Mouse (Mus musculus) forebrain, embryonic 16.5 days (tissue): ENCODE results near the gene Thap4. TPM values are rescaled to one million over a fixed set of nuclear protein-coding genes. Genes with fewer than 3 reads are reported as not detected.

ENCODE experiments used
- ATAC-seq: fragments of 200-750 bp; cut with Nextera tagmentation; 2 replicates; pipeline ENCODE4 v1.8.0; 2017; ENCODE audit warnings: mild to moderate bottlenecking, moderate library complexity
- H3K27ac ChIP-seq: fragments of 300-500 bp; sonication (generic); 2 replicates; pipeline ENCODE4 v1.5.1; 2014; ENCODE audit warnings: low read length, control low read depth
- H3K27me3 ChIP-seq: fragments of 300-500 bp; sonication (generic); replicated peaks from 2 replicates; pipeline ENCODE4 v1.6.1; 2014; ENCODE audit warnings: low read length; ENCODE audit not compliant: control insufficient read depth, insufficient read depth
- H3K36me3 ChIP-seq: fragments of 300-500 bp; sonication (generic); 2 replicates; pipeline ENCODE4 v1.6.1; 2014; ENCODE audit not compliant: control insufficient read depth, insufficient read depth
- H3K4me1 ChIP-seq: fragments of 300-500 bp; sonication (generic); replicated peaks from 2 replicates; pipeline ENCODE4 v1.6.1; 2014; ENCODE audit warnings: low read length; ENCODE audit not compliant: control insufficient read depth, insufficient read depth
- H3K4me2 ChIP-seq: fragments of 300-500 bp; sonication (generic); 2 replicates; pipeline ENCODE4 v1.6.1; 2014; ENCODE audit warnings: mild to moderate bottlenecking, low read length, control low read depth
- H3K4me3 ChIP-seq: fragments of 300-500 bp; sonication (generic); replicated peaks from 2 replicates; pipeline ENCODE4 v1.5.1; 2014; ENCODE audit warnings: mild to moderate bottlenecking, low read length, control low read depth
- H3K9ac ChIP-seq: fragments of 300-500 bp; sonication (generic); replicated peaks from 2 replicates; pipeline ENCODE4 v1.6.1; 2014; ENCODE audit warnings: low read depth, low read length, control low read depth
- H3K9me3 ChIP-seq: fragments of 300-500 bp; sonication (generic); 2 replicates; pipeline ENCODE4 v1.6.1; 2016; ENCODE audit warnings: low read length; ENCODE audit not compliant: control insufficient read depth
- WGBS: fragments of 180-500 bp; shearing (Covaris S2); extraction: QIAGEN DNeasy Blood & Tissue Kit; methylation state at CpG from one replicate; pipeline ENCODE4 v1.1.7; 2014; 5-methylcytosine and 5-hydroxymethylcytosine counted together
- polyA plus RNA-seq: library from polyadenylated mRNA; unstranded; fragments of >200 nt; fragmentation: Nextera tagmentation; extraction: Ambion mirVana; gene quantifications from 2 replicates; pipeline ENCODE4 v1.2.1, GENCODE M21; 2015

Thap4 gene
- polyA plus RNA-seq, 1 experiment from 2014 or later, result 47.5 TPM

DNA sequence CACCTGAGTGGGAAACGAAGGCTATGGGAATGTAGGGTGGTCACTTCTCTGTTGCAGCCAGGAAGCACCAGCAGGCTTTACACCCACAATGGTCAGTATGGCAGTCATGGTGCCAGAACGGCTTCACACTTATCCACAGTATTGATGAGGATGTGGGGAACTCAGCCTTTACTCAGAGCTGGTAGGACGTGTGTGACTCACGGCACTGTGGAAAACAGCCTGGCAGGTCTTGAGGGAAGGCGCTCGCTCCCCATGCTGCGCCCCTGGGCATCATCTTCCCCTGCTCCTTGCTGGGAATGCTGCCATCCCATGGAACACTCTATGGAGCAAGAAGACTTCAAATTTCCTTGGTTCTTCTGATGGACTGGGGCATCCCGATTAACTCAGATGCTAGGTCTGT is 63.6 kb downstream of the Thap4 start:
- 86% methylated on average over 8 of the region's 8 CpGs for WGBS
- no peak overlapping the region for H3K27ac ChIP-seq
- H3K27me3 ChIP-seq, result no peaks in the 10 kb centered on the region
- no peak overlapping the region for H3K9ac ChIP-seq
- no peak overlapping the region for H3K4me3 ChIP-seq
- H3K36me3 ChIP-seq, result peaks cover 5% of the 10 kb centered on the region
- ATAC-seq, result no peak
- H3K9me3 ChIP-seq, result no peaks in the 10 kb centered on the region
- no peak overlapping the region for H3K4me2 ChIP-seq
- H3K4me1 ChIP-seq, result peaks cover 19% of the 10 kb centered on the region

DNA sequence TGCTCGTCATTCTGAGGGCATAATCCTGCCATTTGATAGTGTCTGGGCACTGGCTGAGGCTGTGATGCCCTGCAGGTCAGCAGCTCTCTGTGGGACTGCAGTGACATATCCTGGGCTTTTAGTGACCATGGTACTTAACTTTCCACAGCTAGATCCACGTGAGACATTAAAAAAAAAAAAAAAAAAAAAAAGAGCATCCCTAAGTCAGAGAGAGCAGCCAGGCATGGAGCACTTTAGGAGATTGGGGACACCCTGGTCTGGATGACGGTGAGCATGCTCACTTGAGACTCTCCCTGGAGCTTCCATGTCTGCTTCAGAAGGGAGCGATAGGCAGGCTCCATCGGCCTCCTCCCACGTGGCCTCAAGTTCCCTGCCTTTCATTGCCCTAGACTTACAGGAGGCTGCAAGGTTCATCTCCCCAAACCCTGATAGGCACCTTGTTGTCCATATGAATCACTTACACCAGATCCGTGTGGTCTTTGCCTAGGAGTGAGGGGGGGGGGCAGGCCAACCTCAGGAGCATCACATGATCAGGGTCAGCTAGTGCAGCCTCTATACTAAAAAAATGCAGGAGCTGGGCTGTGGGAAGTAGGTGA is 64.7 kb downstream of the Thap4 start:
- peaks cover 4% of the 10 kb centered on the region for H3K36me3 ChIP-seq
- H3K9ac ChIP-seq, result no peak overlapping the region
- no peaks in the 10 kb centered on the region for H3K9me3 ChIP-seq
- H3K4me3 ChIP-seq, result no peak overlapping the region
- H3K27me3 ChIP-seq, result no peaks in the 10 kb centered on the region
- H3K4me2 ChIP-seq, result no peak overlapping the region
- peaks cover 21% of the 10 kb centered on the region for H3K4me1 ChIP-seq
- no peak overlapping the region for H3K27ac ChIP-seq
- ATAC-seq, result no peak
- WGBS, result 79% methylated on average over 7 of the region's 7 CpGs

DNA sequence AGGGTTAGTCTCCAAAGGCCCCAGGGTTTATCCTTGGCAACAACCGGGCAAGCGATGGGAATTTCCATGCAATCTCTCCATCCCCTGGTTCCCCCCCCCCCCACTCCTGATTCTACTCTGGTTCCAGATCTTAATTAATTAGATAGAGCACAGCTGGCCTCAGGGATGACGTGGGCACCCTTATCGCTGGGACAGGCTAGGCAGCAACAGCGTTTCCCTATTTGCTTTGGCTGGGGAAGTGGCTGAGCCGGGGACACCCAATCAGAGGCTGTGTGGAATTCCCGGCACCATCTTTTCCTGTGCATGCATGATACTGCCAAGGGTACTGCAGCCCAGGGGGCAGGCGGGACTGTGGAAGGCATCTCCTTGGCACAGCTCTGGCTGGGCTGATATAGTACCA is 66.5 kb downstream of the Thap4 start:
- Histone ChIP-seq H3K9ac (no peak overlapping the region), H3K4me1 (peaks cover 21% of the 10 kb centered on the region), H3K4me3 (no peak overlapping the region), H3K9me3 (no peaks in the 10 kb centered on the region), H3K36me3 (peaks cover 3% of the 10 kb centered on the region), H3K4me2 (peak overlapping the region; percentile 4; the same call in 1 of the 2 replicates), H3K27ac (no peak overlapping the region), H3K27me3 (no peaks in the 10 kb centered on the region)
- 75% methylated on average over 8 of the region's 8 CpGs for WGBS
- ATAC-seq, result no peak

DNA sequence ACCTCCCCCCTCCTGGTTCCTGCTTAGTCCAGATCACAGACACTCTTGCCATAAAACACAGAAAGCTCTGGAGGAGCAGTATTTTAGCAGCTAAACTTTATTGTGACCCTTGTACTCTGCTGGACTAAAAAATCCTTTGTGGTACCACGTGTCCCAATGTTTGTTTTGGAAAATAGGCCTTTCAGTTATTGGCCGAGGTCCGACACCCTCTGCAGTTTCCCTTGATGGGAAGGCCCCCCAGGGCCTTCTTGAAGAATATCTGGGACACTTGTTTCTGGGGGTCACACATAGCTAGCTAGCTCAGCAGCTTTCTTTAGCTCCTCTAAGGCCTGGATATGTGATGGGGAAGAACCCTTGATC is 67.7 kb downstream of the Thap4 start:
- no peaks in the 10 kb centered on the region for H3K27me3 ChIP-seq
- no peaks in the 10 kb centered on the region for H3K9me3 ChIP-seq
- H3K36me3 ChIP-seq, result peaks cover 3% of the 10 kb centered on the region
- peaks cover 21% of the 10 kb centered on the region for H3K4me1 ChIP-seq
- peak overlapping the region; percentile 92 for H3K9ac ChIP-seq
- WGBS, result 38% methylated on average over 3 of the region's 3 CpGs
- H3K4me3 ChIP-seq, result peak overlapping the region; percentile 76
- ATAC-seq, result no peak
- H3K4me2 ChIP-seq, result peak overlapping the region; percentile 80
- peak overlapping the region; percentile 78; the same call in 1 of the 2 replicates for H3K27ac ChIP-seq

DNA sequence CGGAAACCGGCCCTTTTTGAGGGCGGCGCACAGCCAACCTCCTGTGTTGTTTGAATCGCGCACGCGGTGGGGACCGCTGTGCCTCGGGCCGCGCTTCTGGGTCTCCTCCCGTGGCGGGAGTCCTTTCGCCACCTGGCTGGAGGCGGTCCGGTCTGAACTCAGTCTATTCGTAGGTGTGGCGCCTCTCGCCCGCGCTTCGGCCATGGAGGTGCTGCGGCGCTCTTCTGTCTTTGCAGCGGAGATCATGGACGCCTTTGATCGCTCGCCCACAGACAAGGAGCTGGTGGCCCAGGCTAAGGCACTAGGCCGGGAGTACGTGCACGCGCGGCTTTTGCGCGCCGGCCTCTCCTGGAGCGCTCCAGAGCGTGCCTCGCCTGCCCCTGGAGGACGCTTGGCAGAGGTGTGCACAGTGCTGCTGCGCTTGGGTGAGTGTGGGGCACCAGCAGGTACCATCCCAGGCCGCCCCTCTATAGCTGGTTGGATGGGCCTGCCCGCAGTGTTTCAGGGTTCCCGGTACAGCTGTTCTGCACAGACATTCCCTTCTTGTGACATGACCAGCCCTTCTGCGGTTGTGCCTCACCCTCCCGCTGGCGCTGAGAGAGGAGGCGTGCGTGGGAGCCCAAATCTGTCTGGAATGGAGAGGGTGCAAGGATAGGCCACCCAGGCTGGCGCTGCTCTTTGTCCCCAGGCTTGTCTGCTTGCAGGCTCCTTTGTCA is 68.3 kb downstream of the Thap4 start:
- H3K4me1 ChIP-seq, result peaks cover 21% of the 10 kb centered on the region
- H3K4me3 ChIP-seq, result peak overlapping the region; percentile 76
- H3K27me3 ChIP-seq, result no peaks in the 10 kb centered on the region
- peak; percentile 91 for ATAC-seq
- H3K9me3 ChIP-seq, result no peaks in the 10 kb centered on the region
- peak overlapping the region; percentile 80 for H3K4me2 ChIP-seq
- peaks cover 3% of the 10 kb centered on the region for H3K36me3 ChIP-seq
- WGBS, result under 1% methylated on average over 51 of the region's 51 CpGs
- peak overlapping the region; percentile 78 for H3K27ac ChIP-seq
- H3K9ac ChIP-seq, result peak overlapping the region; percentile 92

DNA sequence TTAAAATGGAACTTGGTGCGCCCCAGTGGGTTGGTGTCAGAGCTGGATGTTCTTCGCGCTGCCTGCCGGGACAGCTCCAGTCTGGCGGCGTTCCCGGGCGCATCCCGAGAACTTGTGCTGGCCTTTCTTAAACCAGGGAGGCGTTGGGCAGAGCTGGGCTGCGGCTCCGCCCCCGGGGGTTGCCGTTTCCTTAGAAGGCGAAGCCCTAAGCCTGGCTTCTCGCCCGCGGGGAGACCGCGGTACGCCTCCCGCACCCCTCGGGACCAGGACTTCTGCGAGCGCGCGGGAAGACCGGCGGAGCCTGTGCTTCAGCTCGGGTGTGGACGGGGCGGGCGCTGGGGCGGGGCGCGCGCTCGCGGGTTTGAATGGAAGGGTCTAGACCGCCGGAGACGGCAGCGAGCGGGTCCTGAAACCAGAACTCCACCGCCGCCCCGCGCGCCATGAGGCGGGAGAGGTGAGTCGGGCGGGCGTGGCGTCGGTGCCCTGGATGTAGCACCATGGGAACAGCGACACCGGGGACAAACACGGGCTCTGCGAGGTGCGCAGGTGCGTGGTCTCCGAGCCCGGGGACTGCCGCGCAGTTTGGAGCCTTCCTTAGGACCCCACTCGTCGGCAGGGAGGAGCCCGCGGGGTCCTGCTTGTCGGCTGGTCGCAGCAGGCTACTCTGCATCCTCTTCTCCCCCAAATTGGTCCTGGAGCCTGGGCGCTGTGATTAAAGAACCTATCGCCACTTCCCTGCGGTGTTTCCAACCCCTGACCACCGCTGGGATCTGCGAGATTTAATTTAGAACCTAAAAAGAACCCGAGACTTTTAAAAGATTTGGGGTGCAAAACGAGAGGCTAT is 69.0 kb downstream of the Thap4 start, which contains the start of gene Bok:
Gene Bok (plus strand): TSS at position 260 of the 844 bp plus-strand sequence.
- Histone ChIP-seq H3K9me3 (no peaks in the 10 kb centered on the region), H3K4me3 (peak within 1 kb of the TSS; percentile 76), H3K27ac (peak within 1 kb of the TSS; percentile 78), H3K4me1 (peaks cover 21% of the 10 kb centered on the region), H3K4me2 (peak within 1 kb of the TSS; percentile 80), H3K36me3 (no peaks in the 10 kb centered on the region; the same call in 1 of the 2 replicates), H3K27me3 (no peaks in the 10 kb centered on the region), H3K9ac (peak within 1 kb of the TSS; percentile 92)
- peak; percentile 73 for ATAC-seq
- WGBS, result under 1% methylated on average over 78 of the region's 78 CpGs

DNA sequence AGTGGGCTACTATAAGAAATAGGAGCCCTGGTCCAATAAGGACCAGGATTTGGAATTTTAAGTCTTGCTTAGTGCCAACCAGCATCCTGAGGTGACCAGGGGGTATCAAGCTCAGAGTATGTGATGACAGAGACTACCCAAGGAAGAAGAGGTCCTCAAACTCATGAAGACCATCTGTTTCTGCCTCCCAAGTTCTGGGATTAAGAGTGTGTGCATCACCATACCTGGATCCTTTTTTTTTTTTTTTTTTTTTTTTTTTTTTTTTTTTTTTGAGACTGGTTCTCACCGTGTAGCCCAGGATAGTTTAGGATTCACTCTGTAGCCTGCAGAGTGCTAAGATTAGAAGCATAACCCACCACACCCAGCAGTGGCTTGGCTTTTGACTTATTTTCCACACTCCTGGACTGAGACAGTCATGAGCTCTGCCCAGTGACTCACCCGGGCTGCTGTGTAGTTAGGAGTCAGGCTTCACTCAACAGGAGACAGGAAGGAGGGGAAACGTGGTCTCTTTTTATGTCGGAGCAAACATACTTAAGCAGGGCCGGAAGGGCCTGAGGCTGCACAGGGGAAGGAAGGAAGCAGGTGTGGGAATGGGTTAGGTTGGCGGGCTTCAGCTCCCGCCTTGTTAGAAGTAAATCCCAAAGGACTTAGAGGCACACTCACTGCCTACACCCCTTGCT is 74.6 kb downstream of the Thap4 start:
- Histone ChIP-seq H3K4me2 (no peak overlapping the region), H3K4me1 (peaks cover under 1% of the 10 kb centered on the region; the same call in 1 of the 2 replicates), H3K9ac (no peak overlapping the region), H3K36me3 (no peaks in the 10 kb centered on the region), H3K27ac (no peak overlapping the region), H3K27me3 (no peaks in the 10 kb centered on the region), H3K9me3 (no peaks in the 10 kb centered on the region), H3K4me3 (no peak overlapping the region)
- 79% methylated on average over 7 of the region's 7 CpGs for WGBS
- no peak for ATAC-seq

DNA sequence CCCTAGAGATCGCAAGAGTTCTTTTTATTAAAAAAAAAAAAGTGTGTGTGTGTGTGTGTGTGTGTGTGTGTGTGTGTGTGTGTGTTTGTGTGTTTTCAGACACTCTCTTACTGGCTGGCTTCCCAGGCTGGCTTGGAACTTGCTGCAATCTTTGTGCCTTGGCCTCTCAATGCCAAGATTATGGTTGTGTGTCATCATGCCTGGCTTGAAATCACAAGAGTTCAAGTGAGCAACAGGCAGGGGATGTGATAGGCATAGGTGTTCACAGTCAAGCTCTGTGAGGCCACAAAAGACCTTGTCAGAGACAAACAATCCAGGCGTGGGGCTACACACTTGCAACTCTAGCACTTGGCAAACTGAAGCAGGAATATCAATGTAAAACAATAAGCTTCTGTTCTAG is 76.3 kb downstream of the Thap4 start:
- Histone ChIP-seq H3K9ac (no peak overlapping the region), H3K36me3 (no peaks in the 10 kb centered on the region), H3K9me3 (no peaks in the 10 kb centered on the region), H3K4me2 (no peak overlapping the region), H3K27ac (no peak overlapping the region), H3K27me3 (no peaks in the 10 kb centered on the region), H3K4me1 (no peaks in the 10 kb centered on the region), H3K4me3 (no peak overlapping the region)
- WGBS, result 52% methylated on average over 2 of the region's 2 CpGs
- no peak for ATAC-seq

DNA sequence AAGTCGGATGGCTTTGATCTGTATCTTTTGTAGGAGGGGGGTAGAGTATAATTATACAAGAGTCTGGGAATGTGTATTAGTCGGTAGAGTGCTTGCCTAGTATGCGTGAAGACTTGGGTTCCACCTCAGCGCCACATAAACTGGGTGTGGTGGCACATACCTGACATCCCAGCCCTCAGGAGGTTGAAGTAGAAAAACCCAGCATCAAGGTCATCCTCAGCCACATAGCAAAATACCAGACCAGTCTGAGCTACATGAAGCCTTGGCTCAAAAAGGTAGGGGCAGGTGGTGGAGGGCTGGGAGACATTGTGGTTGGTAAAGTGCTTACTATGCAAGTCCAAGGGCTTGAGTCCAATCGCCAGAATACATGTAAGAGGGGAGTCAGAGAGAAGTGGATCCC is 82.0 kb downstream of the Thap4 start:
- WGBS, result 91% methylated on average over 5 of the region's 5 CpGs
- no peak overlapping the region for H3K9ac ChIP-seq
- no peak overlapping the region for H3K4me2 ChIP-seq
- H3K9me3 ChIP-seq, result no peaks in the 10 kb centered on the region
- no peak for ATAC-seq
- peaks cover 9% of the 10 kb centered on the region for H3K4me1 ChIP-seq
- no peaks in the 10 kb centered on the region for H3K27me3 ChIP-seq
- no peak overlapping the region for H3K27ac ChIP-seq
- H3K4me3 ChIP-seq, result no peak overlapping the region
- no peaks in the 10 kb centered on the region for H3K36me3 ChIP-seq
